Mouse (Mus musculus): ENCODE measurements around the gene Olfr172. TPM values are rescaled to one million over a fixed set of nuclear protein-coding genes. Genes with fewer than 3 reads are reported as not detected.

Olfr172 gene
- polyA plus RNA-seq (2015; fragmentation: Nextera tagmentation; extraction: Ambion mirVana), result not detected in 2 replicates

DNA sequence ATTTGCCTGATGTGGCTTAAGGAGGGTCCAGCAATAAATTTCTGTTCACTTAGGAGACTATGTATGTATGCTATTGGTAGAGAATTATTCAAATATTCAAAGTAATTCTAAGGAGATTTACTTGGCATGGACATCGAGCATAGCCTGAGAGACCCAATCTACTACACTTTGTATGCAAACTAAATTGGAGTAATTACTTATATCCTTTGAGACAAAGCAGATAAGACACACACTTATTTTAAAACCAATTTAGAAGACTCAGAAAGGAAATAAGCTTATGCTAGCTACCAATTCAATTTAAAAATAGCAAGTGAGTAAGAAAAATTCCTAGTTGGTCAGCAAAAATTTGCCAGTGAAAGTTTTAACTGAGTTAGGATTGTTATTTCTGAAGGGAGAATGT lies at the start of gene Olfr172:
Olfr172 (minus strand) TSS at position 101 of the 400 bp plus-strand sequence.
- H3K9ac ChIP-seq (ENCODE audit: low read depth, low read length), result no peak within 1 kb of the TSS
- no peak within 1 kb of the TSS for H3K27ac ChIP-seq (ENCODE audit: low read depth, low read length)
- no peaks in the 10 kb centered on the region for H3K4me1 ChIP-seq (ENCODE audit: control insufficient read depth, insufficient read depth, low read depth, low read length)
- ATAC-seq, result no peak
- H3K27me3 ChIP-seq (replicated peaks; ENCODE audit: control insufficient read depth, insufficient read depth, low read length), result no peaks in the 10 kb centered on the region
- H3K9me3 ChIP-seq (ENCODE audit: control insufficient read depth, low read length), result no peaks in the 10 kb centered on the region
- no peak within 1 kb of the TSS for H3K4me3 ChIP-seq (ENCODE audit: low read length)
- H3K4me2 ChIP-seq (ENCODE audit: low read length), result no peak within 1 kb of the TSS
- 76% methylated on average over 1 of the region's 1 CpGs for WGBS
- H3K36me3 ChIP-seq (ENCODE audit: control insufficient read depth, insufficient read depth, low read length), result no peaks in the 10 kb centered on the region

DNA sequence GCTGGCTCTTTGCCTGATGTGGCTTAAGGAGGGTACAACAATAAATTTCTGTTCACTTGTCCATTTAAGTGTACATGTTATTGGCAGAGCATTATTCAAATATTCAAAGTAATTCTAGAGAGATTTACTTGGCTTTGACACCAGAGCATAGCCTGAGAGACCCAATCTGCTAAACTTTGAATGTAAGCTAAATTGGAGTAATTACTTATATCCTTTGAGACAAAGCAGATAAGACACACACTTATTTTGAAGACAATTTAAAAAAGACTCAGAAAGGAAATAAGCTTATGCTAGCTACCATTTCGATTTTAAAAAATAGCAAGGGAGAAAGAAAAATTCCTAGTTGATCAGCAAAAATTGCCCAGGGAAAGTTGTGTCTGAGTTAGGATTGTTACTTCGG lies 37.2 kb upstream of the Olfr172 start, which contains the start of gene Olfr173:
Olfr173 (minus strand) TSS at position 101 of the 400 bp plus-strand sequence.
- ATAC-seq, result no peak
- Histone ChIP-seq H3K9me3 (ENCODE audit: control insufficient read depth, low read length) (no peaks in the 10 kb centered on the region), H3K27me3 (replicated peaks; ENCODE audit: control insufficient read depth, insufficient read depth, low read length) (no peaks in the 10 kb centered on the region), H3K4me2 (ENCODE audit: low read length) (no peak within 1 kb of the TSS), H3K4me3 (ENCODE audit: low read length) (no peak within 1 kb of the TSS), H3K9ac (ENCODE audit: low read depth, low read length) (no peak within 1 kb of the TSS), H3K36me3 (ENCODE audit: control insufficient read depth, insufficient read depth, low read length) (no peaks in the 10 kb centered on the region), H3K4me1 (ENCODE audit: control insufficient read depth, insufficient read depth, low read depth, low read length) (no peaks in the 10 kb centered on the region), H3K27ac (ENCODE audit: low read depth, low read length) (no peak within 1 kb of the TSS)
- WGBS, result 73% methylated on average over 2 of the region's 2 CpGs

DNA sequence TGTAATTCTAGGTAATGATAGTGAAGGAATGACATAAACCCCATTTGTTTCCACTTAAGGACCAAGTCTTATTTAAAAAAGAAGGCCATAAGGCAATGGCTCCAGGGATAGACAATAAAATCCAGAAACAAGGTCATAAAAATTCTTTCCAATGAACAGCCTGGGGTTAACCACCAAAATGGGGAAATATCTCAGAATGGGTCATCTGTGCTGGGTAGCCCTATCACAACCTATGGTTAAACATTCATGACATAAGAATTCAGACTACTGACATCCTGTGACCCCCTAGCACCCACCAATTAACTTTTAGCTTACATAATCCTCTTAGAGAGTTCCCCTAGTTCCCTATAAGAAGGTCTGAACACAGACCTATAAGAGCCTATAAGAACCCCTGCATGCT lies 6.8 kb downstream of the Olfr172 start:
- Histone ChIP-seq H3K9ac (ENCODE audit: low read depth, low read length) (no peak overlapping the region), H3K4me1 (ENCODE audit: control insufficient read depth, insufficient read depth, low read depth, low read length) (no peaks in the 10 kb centered on the region), H3K9me3 (ENCODE audit: control insufficient read depth, low read length) (no peaks in the 10 kb centered on the region), H3K27ac (ENCODE audit: low read depth, low read length) (no peak overlapping the region), H3K27me3 (replicated peaks; ENCODE audit: control insufficient read depth, insufficient read depth, low read length) (no peaks in the 10 kb centered on the region), H3K4me3 (ENCODE audit: low read length) (no peak overlapping the region), H3K4me2 (ENCODE audit: low read length) (no peak overlapping the region), H3K36me3 (ENCODE audit: control insufficient read depth, insufficient read depth, low read length) (no peaks in the 10 kb centered on the region)
- no peak for ATAC-seq

DNA sequence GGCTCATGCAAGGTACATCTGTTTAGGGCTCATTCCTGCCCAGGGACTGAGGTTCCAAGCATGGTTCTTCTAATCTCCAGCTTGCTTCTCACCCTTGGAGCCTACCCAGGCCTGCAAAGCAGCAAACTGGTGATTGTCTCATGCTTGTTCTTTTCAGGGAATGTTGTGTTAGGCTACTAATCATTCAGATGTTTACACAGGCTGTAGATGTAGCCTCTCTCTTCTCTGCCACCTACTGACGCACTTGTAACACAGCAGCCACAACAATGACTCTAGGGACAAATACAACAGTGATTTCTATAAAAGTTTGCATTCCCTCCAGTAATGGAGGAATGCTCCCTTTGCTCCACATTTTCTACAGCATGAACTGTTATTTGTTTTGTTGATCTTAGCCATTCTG lies 11.7 kb downstream of the Olfr172 start:
- Histone ChIP-seq H3K4me2 (ENCODE audit: low read length) (no peak overlapping the region), H3K4me3 (ENCODE audit: low read length) (no peak overlapping the region), H3K4me1 (ENCODE audit: control insufficient read depth, insufficient read depth, low read depth, low read length) (no peaks in the 10 kb centered on the region), H3K36me3 (ENCODE audit: control insufficient read depth, insufficient read depth, low read length) (no peaks in the 10 kb centered on the region), H3K27me3 (replicated peaks; ENCODE audit: control insufficient read depth, insufficient read depth, low read length) (no peaks in the 10 kb centered on the region), H3K9me3 (ENCODE audit: control insufficient read depth, low read length) (no peaks in the 10 kb centered on the region), H3K9ac (ENCODE audit: low read depth, low read length) (no peak overlapping the region), H3K27ac (ENCODE audit: low read depth, low read length) (no peak overlapping the region)
- 13% methylated on average over 1 of the region's 1 CpGs for WGBS
- no peak for ATAC-seq

DNA sequence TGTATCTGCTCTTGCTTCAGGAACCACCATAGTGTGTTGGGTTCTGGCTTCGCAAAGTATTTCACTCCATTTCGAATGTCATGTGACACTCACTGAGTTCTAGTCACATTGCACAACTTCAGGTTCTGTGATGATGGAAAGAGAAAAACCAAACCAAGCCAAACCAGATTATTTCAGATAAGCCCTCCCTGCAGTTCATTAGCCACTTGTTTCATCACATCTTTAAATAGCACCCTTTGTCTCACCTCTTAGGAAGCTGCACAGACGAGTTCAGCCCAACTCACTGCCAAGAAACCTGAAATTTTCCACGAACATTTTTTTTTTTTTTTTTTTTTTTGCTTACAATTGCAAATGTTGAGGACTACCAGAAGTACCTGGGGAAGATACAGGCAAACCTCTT lies 16.3 kb downstream of the Olfr172 start:
- Histone ChIP-seq H3K4me2 (ENCODE audit: low read length) (no peak overlapping the region), H3K27ac (ENCODE audit: low read depth, low read length) (no peak overlapping the region), H3K9ac (ENCODE audit: low read depth, low read length) (no peak overlapping the region), H3K27me3 (replicated peaks; ENCODE audit: control insufficient read depth, insufficient read depth, low read length) (no peaks in the 10 kb centered on the region), H3K4me1 (ENCODE audit: control insufficient read depth, insufficient read depth, low read depth, low read length) (no peaks in the 10 kb centered on the region), H3K36me3 (ENCODE audit: control insufficient read depth, insufficient read depth, low read length) (no peaks in the 10 kb centered on the region), H3K4me3 (ENCODE audit: low read length) (no peak overlapping the region), H3K9me3 (ENCODE audit: control insufficient read depth, low read length) (no peaks in the 10 kb centered on the region)
- ATAC-seq, result no peak
- 78% methylated on average over 4 of the region's 4 CpGs for WGBS

DNA sequence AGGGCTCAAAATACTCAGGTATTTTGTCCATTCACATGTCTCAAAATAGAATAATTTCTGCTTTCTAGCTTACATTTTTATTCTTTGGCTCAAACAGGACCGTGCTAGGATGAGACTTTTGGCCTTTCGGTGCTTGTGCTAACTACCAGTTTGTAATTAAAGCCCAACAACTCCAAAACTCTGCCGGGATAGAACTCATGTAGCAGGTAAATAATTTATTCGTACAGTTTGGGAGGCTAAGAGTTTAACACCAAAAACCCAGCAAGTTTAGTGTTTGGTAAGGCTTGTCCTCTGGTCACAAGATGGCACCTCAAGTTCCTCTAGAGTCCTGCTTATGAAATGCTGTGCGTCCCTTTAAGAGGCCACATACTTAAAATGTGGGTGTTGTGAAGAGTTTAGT lies 22.2 kb downstream of the Olfr172 start:
- 96% methylated on average over 5 of the region's 5 CpGs for WGBS
- no peak for ATAC-seq

DNA sequence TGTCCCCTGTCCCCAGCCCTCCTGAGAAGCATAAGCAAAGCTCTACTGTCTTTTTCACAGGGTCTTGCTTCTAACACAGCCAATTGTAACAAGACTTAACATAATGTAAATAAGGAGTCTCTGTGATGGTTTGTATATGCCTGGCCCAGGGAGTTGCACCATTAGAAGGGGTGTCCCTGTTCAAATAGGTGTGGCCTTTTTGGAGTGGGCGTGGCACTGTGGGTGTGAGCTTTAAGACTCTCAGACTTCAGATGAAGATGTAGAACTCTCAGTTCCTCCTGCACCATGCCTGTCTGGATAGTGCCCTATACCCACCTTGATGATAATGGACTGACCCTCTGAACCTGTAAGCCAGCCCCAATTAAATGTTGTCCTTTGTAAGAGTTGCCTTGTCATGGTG lies 24.2 kb downstream of the Olfr172 start:
- Histone ChIP-seq H3K4me3 (ENCODE audit: low read length) (no peak overlapping the region), H3K27me3 (replicated peaks; ENCODE audit: control insufficient read depth, insufficient read depth, low read length) (no peaks in the 10 kb centered on the region), H3K9ac (ENCODE audit: low read depth, low read length) (no peak overlapping the region), H3K9me3 (ENCODE audit: control insufficient read depth, low read length) (no peaks in the 10 kb centered on the region), H3K36me3 (ENCODE audit: control insufficient read depth, insufficient read depth, low read length) (peaks cover 5% of the 10 kb centered on the region; the same call in 1 of the 2 replicates), H3K27ac (ENCODE audit: low read depth, low read length) (no peak overlapping the region), H3K4me2 (ENCODE audit: low read length) (no peak overlapping the region), H3K4me1 (ENCODE audit: control insufficient read depth, insufficient read depth, low read depth, low read length) (no peaks in the 10 kb centered on the region)
- no peak for ATAC-seq
- WGBS, result 100% methylated on average over 1 of the region's 1 CpGs

More for the DNA sequence above, 22.2 kb downstream of the Olfr172 start:
- no peak overlapping the region for H3K4me3 ChIP-seq (ENCODE audit: low read length)
- H3K9ac ChIP-seq (ENCODE audit: low read depth, low read length), result no peak overlapping the region
- H3K27ac ChIP-seq (ENCODE audit: low read depth, low read length), result no peak overlapping the region
- H3K36me3 ChIP-seq (ENCODE audit: control insufficient read depth, insufficient read depth, low read length), result no peaks in the 10 kb centered on the region
- no peak overlapping the region for H3K4me2 ChIP-seq (ENCODE audit: low read length)
- H3K27me3 ChIP-seq (replicated peaks; ENCODE audit: control insufficient read depth, insufficient read depth, low read length), result no peaks in the 10 kb centered on the region
- no peaks in the 10 kb centered on the region for H3K9me3 ChIP-seq (ENCODE audit: control insufficient read depth, low read length)
- no peaks in the 10 kb centered on the region for H3K4me1 ChIP-seq (ENCODE audit: control insufficient read depth, insufficient read depth, low read depth, low read length)

DNA sequence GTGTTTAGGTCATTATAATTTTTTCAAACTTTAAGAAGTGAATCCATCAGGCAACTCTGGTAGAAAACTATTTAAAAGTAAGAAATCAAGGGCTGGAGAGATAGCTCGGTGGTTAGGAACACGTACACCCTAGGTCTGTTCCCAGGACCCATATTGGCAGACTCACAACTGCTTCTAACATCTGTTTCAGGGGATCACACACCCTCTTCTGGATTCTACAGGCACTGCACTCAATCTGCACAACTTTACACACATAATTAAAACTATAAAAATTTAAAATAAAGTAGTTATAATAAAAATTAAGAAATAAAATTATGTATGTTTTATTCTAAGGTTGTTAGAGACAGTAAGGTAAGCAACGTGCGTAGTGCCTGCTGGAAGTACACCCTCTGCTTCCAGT lies 24.8 kb downstream of the Olfr172 start:
- 84% methylated on average over 4 of the region's 4 CpGs for WGBS
- ATAC-seq, result no peak
- no peak overlapping the region for H3K4me3 ChIP-seq (ENCODE audit: low read length)
- no peak overlapping the region for H3K4me2 ChIP-seq (ENCODE audit: low read length)
- H3K4me1 ChIP-seq (ENCODE audit: control insufficient read depth, insufficient read depth, low read depth, low read length), result no peaks in the 10 kb centered on the region
- H3K9ac ChIP-seq (ENCODE audit: low read depth, low read length), result no peak overlapping the region
- no peaks in the 10 kb centered on the region for H3K9me3 ChIP-seq (ENCODE audit: control insufficient read depth, low read length)
- H3K27me3 ChIP-seq (replicated peaks; ENCODE audit: control insufficient read depth, insufficient read depth, low read length), result no peaks in the 10 kb centered on the region
- H3K27ac ChIP-seq (ENCODE audit: low read depth, low read length), result no peak overlapping the region
- H3K36me3 ChIP-seq (ENCODE audit: control insufficient read depth, insufficient read depth, low read length), result peaks cover 8% of the 10 kb centered on the region; the same call in 1 of the 2 replicates

DNA sequence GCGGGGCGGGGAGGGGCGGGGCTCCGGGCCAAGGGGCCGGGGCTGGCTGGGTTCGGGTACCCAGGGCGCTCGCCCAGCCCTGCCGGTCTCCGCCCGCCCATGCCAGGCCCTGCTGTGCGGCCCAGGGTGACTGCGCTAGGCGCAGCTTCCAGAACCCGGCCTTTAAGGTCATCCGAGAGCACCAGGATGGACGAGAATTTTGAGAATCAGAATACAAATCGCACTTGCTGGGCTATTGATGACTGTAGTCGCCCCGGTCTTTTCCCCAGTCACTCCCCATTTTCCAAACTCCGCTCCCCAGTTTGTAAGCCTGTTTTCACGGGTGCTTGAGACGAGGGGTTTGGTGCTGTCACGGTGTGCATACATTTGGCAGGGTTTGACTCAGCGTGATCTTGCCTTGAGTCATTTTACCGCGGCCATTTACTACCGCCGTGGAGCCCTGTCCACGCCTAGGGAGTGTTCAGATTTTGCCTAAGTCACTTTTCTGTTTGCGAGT lies 34.8 kb downstream of the Olfr172 start:
- ATAC-seq, result peak; percentile 92
- WGBS, result under 1% methylated on average over 20 of the region's 31 CpGs
- peak overlapping the region; percentile 90 for H3K27ac ChIP-seq (ENCODE audit: low read depth, low read length)
- no peaks in the 10 kb centered on the region for H3K27me3 ChIP-seq (replicated peaks; ENCODE audit: control insufficient read depth, insufficient read depth, low read length)
- H3K4me1 ChIP-seq (ENCODE audit: control insufficient read depth, insufficient read depth, low read depth, low read length), result peaks cover 8% of the 10 kb centered on the region
- peak overlapping the region; percentile 89 for H3K9ac ChIP-seq (ENCODE audit: low read depth, low read length)
- peaks cover 23% of the 10 kb centered on the region for H3K36me3 ChIP-seq (ENCODE audit: control insufficient read depth, insufficient read depth, low read length)
- peak overlapping the region; percentile 61 for H3K4me2 ChIP-seq (ENCODE audit: low read length)
- no peaks in the 10 kb centered on the region for H3K9me3 ChIP-seq (ENCODE audit: control insufficient read depth, low read length)
- peak overlapping the region; percentile 84 for H3K4me3 ChIP-seq (ENCODE audit: low read length)

All from hindbrain, embryonic 16.5 days (tissue).